Mouse (Mus musculus) CH12.LX (cell line): ENCODE measurements around the gene Uggt2.

ENCODE experiments used
- CHD2 ChIP-seq: IDR thresholded peaks from 2 replicates; pipeline ENCODE4 v1.6.1; 2011; ENCODE audit warnings: low read length, improper control_type of control experiment
- CTCF ChIP-seq, 2 experiments: IDR thresholded peaks in 1 of 2; conservative IDR thresholded peaks in 1 of 2; 2 replicates each; pipeline ENCODE4 v1.5.1; 2011 to 2012; ENCODE audit warnings: low read depth in 2 of 2, low read length in 2 of 2, improper control_type of control experiment in 1 of 2, inconsistent platforms in 1 of 2, mild to moderate bottlenecking in 1 of 2, moderate library complexity in 1 of 2
- MAZ ChIP-seq: IDR thresholded peaks from 2 replicates; pipeline ENCODE4 v1.6.1; 2012; ENCODE audit warnings: low read depth, mild to moderate bottlenecking, inconsistent platforms, low read length, improper control_type of control experiment, moderate library complexity
- NELFE ChIP-seq: IDR thresholded peaks from 2 replicates; pipeline ENCODE4 v1.6.1; 2011; ENCODE audit warnings: low read depth, low read length, improper control_type of control experiment
- PAX5 ChIP-seq: IDR thresholded peaks from 2 replicates; pipeline ENCODE4 v1.6.1; 2012; ENCODE audit warnings: low read length, inconsistent platforms, mixed read lengths
- POLR2A ChIP-seq: IDR thresholded peaks from 2 replicates; pipeline ENCODE4 v1.6.1; 2011; ENCODE audit warnings: low read depth, mild to moderate bottlenecking, improper control_type of control experiment, low read length
- RAD21 ChIP-seq: IDR thresholded peaks from 2 replicates; pipeline ENCODE4 v1.6.1; 2011; ENCODE audit warnings: low read depth, mild to moderate bottlenecking, low read length, improper control_type of control experiment, moderate library complexity
- ZC3H11A ChIP-seq: IDR thresholded peaks from 2 replicates; pipeline ENCODE4 v1.6.1; 2012; ENCODE audit warnings: low read depth, mild to moderate bottlenecking, inconsistent platforms, low read length, improper control_type of control experiment

- TF ChIP-seq NELFE (no peak), POLR2A (no peak), RAD21 (no peak), ZC3H11A (no peak), CTCF (conservative IDR thresholded peaks at IDR 0.05 in 1 of 2, IDR thresholded peaks at IDR 0.05 in 1 of 2; ENCODE audit: low read depth in 2 of 2, low read length in 2 of 2) (no peak), CHD2 (no peak), PAX5 (no peak), MAZ (no peak)
Observed at GRCm38 (mm10) chr14:118984161-118984560, 115.1 kb downstream of the Uggt2 start.
